Mouse (Mus musculus): ENCODE measurements around the gene Eif2ak3. TPM values are rescaled to one million over a fixed set of nuclear protein-coding genes. Genes with fewer than 3 reads are reported as not detected.

Eif2ak3 gene
- polyA plus RNA-seq (2014; fragmentation: Illumina TruSeq; extraction: RNeasy Lipid Tissue Mini Kit (QIAGEN cat#74804); ENCODE audit: low read depth, low replicate concordance), result 23.5 TPM

GRCm38 (mm10) chr6:70844002-70844804 is at the start of gene Eif2ak3:
Eif2ak3 (plus strand) TSS chr6:70844515.

GRCm38 (mm10) chr6:70918827-70919226 is 74.5 kb downstream of the Eif2ak3 start, which contains the start of gene Tex37:
Tex37 (minus strand) TSS chr6:70918927.

Other genes with a start within 250 kb of the Eif2ak3 start
- 10.9 TPM for gene Rpia, start 52.3 kb upstream of the Eif2ak3 start, polyA plus RNA-seq (2014; fragmentation: Illumina TruSeq; extraction: RNeasy Lipid Tissue Mini Kit (QIAGEN cat#74804); ENCODE audit: low read depth, low replicate concordance)
- gene Tex37, start 74.4 kb downstream of the Eif2ak3 start, polyA plus RNA-seq (2014; fragmentation: Illumina TruSeq; extraction: RNeasy Lipid Tissue Mini Kit (QIAGEN cat#74804); ENCODE audit: low read depth, low replicate concordance), result not detected
- gene Foxi3, start 112.0 kb downstream of the Eif2ak3 start, polyA plus RNA-seq (2014; fragmentation: Illumina TruSeq; extraction: RNeasy Lipid Tissue Mini Kit (QIAGEN cat#74804); ENCODE audit: low read depth, low replicate concordance), result not detected